Mouse (Mus musculus): ENCODE data around the gene Kyat1.
A peak's percentile ranks its signal among the peaks of the same experiment; 100 is the strongest.
"Not testable (repeated sequence)": the region's sequence is repeated elsewhere in the genome, so short reads cannot be mapped to it uniquely, and the experiment has no call there.

Gene Kyat1

DNA sequence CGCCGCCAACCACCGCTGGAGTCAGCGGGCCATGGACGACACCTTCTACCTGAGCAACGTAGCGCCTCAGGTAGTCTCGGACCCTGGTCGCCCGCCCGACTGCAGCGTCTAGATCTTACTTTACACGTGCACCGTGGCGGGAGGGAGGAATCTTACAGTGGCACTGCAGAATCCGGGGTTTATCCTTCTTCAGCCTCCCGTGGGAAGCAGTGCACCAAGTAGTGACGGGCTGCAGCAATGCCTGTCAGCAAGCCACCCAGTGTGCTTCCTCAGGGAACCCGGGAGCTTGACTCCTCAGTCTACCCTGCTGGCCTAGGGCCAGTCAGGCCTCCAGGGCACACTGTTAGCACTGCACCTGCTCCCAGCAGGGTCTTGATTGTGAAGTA lies 33.7 kb downstream of the Kyat1 start:
- peak; percentile 26 for DNase-seq (ENCODE audit: low spot score)

DNA sequence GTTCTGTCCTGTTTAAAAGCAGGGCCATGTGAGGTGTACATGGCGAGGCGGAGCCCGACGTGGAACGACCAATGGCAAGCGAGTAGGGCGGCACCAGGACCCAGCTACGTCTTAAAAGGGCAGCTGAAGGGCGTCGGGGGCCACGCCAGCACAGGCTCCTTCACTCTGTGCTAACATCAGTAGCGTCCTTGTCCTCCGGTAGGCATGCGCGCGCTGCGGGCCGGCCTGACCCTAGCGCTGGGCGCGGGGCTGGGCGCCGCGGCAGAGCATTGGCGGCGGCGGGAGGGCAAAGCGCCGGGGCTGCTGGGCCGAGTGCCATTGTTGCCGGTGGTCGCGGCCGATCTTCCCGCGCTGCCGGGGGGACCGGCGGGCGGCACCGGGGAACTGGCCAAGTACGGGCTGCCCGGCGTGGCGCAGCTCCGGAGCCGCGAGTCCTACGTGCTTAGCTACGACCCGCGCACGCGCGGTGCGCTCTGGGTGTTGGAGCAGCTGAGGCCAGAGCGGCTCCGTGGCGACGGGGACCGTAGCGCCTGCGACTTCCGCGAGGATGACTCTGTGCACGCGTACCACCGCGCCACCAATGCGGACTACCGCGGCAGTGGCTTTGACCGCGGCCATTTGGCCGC lies 34.2 kb downstream of the Kyat1 start, which contains the start of gene Endog:
Endog (plus strand) TSS at position 123 of the 626 bp plus-strand sequence.
- DNase-seq (ENCODE audit: low spot score): peak; percentile 87

DNA sequence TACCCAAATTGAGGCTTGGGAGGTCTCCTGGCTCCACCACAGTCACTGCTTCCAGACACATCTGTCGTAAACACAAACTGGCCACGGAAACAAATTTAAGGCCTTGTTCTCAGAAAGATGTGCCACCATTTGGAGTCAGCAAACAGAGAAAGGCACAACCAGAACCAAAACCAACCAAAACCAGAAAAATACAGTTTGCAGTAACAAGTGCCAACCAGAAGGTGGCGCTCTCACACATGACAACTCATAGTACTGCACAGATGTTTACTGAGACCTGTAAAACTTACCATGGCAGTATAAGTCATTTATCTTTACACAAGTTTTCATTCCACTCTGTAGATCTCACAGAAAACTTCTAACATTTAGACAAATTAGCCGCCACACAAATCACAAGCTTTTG lies 39.0 kb downstream of the Kyat1 start:
- DNase-seq (ENCODE audit: low spot score): no peak

DNA sequence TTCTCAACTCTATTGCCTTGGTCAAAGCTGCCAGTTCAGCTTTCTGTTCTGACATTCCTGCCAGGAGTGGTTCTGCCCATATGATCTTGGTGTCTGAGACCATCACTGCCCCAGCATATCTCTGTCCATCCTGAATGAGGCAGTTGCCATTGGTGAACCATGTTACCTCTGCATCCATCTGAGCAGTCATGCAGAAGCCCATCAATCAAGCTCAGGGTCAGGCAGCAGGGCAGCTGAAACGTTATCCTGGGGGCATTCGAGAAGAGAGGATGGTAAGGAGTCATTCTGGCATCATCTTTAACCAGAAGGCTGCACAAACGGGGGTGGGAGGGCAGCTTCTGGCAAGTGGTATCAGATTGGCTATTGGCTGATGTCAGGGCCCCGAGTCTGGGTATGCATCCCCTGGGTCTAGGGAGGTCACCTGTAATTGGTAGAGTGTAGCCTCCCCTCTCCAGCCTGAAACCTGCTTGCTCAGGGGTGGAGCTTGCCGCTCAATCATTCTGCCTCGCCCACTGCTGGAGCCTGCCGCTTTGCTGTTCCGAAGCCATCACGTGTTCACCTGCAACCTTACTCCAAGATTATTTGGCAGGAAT lies 41.2 kb downstream of the Kyat1 start:
- DNase-seq (ENCODE audit: low spot score): no peak

DNA sequence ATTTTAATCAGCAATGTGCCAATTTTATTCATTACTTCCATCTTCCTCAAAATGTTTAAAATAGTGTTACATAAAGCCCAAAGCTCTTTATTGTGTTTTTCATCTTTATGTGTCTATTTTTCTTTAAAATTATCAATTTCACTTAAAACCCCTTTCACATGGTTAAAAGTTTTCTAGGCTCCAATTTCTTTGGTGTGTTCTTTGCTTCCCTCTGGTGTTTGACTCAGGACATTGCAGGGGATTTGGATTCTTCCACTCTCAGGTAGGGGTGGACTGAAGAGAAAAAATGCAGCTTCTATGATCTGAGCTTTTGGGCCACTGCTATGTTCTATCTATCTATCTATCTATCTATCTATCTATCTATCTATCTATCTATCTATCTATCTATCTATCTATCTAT lies 43.8 kb downstream of the Kyat1 start:
- no peak for DNase-seq (ENCODE audit: low spot score)

DNA sequence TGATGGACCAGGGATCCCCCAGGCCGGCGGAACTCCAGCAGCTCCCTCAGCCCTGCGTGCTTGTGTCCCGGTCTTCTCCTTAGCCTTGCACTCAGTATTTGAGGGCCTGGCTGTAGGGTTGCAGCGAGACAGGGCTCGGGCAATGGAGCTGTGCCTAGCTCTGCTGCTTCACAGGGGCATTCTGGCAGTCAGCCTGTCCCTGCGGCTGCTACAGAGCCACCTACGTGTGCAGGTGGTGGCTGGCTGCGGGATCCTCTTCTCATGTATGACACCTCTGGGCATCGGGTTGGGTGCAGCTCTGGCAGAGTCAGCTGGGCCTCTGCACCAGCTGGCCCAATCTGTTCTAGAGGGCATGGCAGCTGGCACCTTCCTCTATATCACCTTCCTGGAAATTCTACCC lies 45.8 kb downstream of the Kyat1 start:
- DNase-seq (ENCODE audit: low spot score): not testable (repeated sequence)

DNA sequence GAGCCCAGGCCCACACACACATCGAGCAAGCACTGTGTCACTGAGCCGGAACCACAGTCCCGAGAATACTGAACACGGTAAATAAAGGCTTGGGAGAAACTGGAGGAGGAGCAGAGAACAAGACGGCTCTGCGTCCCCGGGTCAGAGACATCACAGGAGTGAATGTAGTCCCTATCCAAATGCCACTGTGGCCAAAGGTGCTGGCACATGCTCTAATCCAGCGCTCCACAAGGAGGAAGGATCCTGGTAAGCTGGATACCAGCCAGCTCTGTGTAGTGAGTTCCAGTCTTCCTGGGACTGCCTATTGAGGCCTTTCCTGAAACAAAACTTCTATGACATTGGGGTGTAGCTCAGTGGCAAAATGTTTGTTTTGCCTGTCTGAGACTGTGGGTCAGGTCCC lies 53.0 kb downstream of the Kyat1 start:
- no peak for DNase-seq (ENCODE audit: low spot score)

DNA sequence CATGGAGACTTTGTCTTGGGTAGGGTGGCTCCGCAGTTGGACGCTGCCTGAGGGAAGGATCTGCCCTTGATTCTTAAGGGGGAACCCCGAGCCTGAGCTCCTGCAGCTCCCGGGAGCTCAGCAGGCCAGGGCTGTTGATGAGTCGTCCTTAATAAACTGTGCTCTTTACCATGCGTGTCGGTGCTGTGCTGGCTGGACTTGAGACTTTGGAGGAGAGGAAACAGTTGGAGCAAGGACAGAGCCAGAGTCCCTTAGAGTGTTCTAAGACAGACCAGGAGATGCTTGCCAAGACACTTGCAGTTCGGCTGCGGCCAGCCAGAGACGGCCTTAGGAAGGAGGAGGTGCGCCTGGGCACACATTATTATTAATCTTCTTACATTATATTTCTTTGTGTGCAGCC lies 53.8 kb downstream of the Kyat1 start:
- no peak for DNase-seq (ENCODE audit: low spot score)

DNA sequence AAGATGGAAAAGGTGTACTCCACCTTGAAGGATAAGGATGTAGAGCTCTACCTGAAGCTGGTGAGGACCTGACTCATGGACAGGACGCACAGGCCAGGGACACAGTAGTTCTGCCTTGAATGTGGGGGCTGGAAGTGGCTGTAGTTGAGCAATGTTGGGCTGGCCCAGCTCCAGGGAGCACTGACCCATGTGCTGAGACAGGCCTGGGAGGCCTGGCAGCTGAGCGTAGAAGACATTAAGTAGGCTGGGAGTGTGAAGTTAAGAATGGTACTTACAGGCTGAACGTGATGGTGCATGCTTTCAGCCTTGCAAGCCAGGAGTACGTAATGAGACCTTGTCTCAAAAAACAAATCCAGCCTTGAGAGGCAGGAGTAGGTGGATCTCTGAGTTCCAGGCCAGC lies 58.2 kb downstream of the Kyat1 start:
- no peak for DNase-seq (ENCODE audit: low spot score)

DNA sequence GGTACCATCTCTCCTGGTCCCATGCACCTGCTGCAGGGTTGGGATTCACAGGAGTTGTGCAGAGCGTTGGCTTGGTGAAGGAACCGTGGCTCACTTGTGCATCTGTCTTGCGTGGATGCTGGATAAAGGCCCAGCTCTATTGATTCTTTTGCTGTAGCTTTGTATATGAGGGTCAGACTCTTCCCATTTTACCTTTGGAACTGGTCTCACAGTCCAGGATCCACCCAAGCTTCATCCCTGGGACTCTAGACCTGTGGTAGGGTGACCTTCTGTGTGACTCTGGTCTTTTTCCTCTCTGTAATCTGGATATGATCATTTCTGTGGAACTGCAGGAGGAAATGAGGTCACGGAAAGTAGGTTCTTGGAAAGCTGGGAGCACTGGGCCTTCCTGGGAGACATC lies 61.2 kb downstream of the Kyat1 start:
- no peak for DNase-seq (ENCODE audit: low spot score)

DNA sequence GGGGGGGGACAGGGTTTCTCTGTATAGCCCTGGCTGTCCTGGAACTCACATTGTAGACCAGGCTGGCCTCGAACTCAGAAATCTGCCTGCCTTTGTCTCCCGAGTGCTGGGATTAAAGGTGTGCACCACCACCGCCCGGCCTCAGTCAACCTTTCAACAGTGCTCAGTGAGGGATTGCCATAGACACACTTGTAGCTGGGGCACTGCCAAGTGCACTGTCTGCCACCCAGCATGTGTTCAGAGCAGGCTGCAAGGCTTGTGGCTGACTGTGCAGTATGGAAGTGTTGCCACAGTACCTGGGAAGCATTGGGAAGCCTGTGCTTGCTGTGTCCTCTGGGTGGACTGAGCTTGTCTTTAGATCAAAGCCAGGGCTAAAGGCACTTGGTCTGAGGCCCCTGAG lies 65.6 kb downstream of the Kyat1 start:
- not testable (repeated sequence) for DNase-seq (ENCODE audit: low spot score)

DNA sequence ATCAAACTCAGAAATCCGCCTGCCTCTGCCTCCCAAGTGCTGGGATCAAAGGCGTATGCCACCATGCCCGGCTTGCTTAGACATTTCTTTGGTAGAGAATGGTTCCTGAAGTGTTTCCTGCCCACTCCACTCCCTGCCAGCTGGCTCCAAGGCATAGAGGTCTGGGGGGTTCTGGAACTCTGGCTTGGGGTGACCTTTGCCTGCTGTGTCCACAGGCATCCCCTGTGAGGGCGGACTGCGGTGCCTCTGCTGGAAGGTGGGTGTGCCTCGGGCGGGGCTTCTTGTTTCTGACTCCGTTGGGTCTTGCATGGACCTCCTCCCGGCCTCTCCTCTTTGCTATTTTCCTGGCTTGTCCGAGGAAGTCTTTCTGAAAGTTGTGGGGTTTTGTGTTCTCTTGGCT lies 69.2 kb downstream of the Kyat1 start:
- DNase-seq (ENCODE audit: low spot score): no peak
